Mouse (Mus musculus) CH12.LX (cell line): ENCODE measurements around the gene Galnt12. TPM values are rescaled to one million over a fixed set of nuclear protein-coding genes. Genes with fewer than 3 reads are reported as not detected.

ENCODE experiments used
- DNase-seq: peaks from one replicate; pipeline ENCODE4 v3.0.0-alpha.2; 2013; ENCODE audit errors: extremely low read depth
- H3K27ac ChIP-seq: 2 replicates; pipeline ENCODE4 v1.5.1; 2012; ENCODE audit warnings: low read depth, mild to moderate bottlenecking, control low read depth, moderate library complexity; ENCODE audit not compliant: insufficient read depth
- H3K27me3 ChIP-seq: replicated peaks from 2 replicates; pipeline ENCODE3; 2012; ENCODE audit warnings: inconsistent platforms
- H3K36me3 ChIP-seq, 2 experiments: replicated peaks in 1 of 2; 2 replicates each; pipeline versions ENCODE3 to v1.6.1; 2012; ENCODE audit warnings: inconsistent platforms in 1 of 2, low read length in 1 of 2, mild to moderate bottlenecking in 1 of 2, mixed read lengths in 1 of 2, moderate library complexity in 1 of 2; ENCODE audit not compliant: control insufficient read depth in 1 of 2, insufficient read depth in 1 of 2
- H3K4me1 ChIP-seq, 2 experiments: 2 replicates each; pipeline ENCODE4 v1.6.1; 2012; ENCODE audit warnings: inconsistent platforms in 1 of 2, moderate library complexity in 1 of 2; ENCODE audit not compliant: insufficient read depth in 2 of 2, control insufficient read depth in 1 of 2
- H3K4me2 ChIP-seq: 2 replicates; pipeline ENCODE4 v1.6.1; 2012; ENCODE audit warnings: low read depth, mild to moderate bottlenecking, control low read depth; ENCODE audit not compliant: poor library complexity, insufficient read depth, severe bottlenecking
- H3K4me3 ChIP-seq, 3 experiments: fragments of 150-350 bp in 1 of 3; sonication (generic) in 1 of 3; replicated peaks in 1 of 3; 2 replicates each; pipeline versions ENCODE3 to v1.5.1; 2011 to 2012; ENCODE audit warnings: low read depth in 2 of 3, low read length in 2 of 3, mild to moderate bottlenecking in 2 of 3, moderate library complexity in 2 of 3, control low read depth in 1 of 3, improper control_type of control experiment in 1 of 3, inconsistent platforms in 1 of 3, mixed read lengths in 1 of 3; ENCODE audit not compliant: poor library complexity in 1 of 3
- H3K79me2 ChIP-seq: replicated peaks from 2 replicates; pipeline ENCODE4 v1.6.1; 2012; ENCODE audit warnings: mild to moderate bottlenecking, moderate library complexity; ENCODE audit not compliant: control insufficient read depth, poor library complexity, insufficient read depth, severe bottlenecking; ENCODE audit errors: extremely low read depth
- H3K9ac ChIP-seq: 2 replicates; pipeline ENCODE4 v1.6.1; 2012; ENCODE audit warnings: low read depth, mild to moderate bottlenecking, control low read depth, moderate library complexity; ENCODE audit not compliant: insufficient read depth
- H3K9me3 ChIP-seq: replicated peaks from 2 replicates; pipeline ENCODE3; 2012; ENCODE audit warnings: low read length, inconsistent platforms, mixed read lengths
- BHLHE40 ChIP-seq: IDR thresholded peaks from 2 replicates; pipeline ENCODE4 v1.6.1; 2011; ENCODE audit warnings: mild to moderate bottlenecking, low read depth, low read length, improper control_type of control experiment
- CHD2 ChIP-seq: IDR thresholded peaks from 2 replicates; pipeline ENCODE4 v1.6.1; 2011; ENCODE audit warnings: low read length, improper control_type of control experiment
- EP300 ChIP-seq: IDR thresholded peaks from 2 replicates; pipeline ENCODE4 v1.6.1; 2011; ENCODE audit warnings: low read length, improper control_type of control experiment
- IRF4 ChIP-seq: IDR thresholded peaks from 2 replicates; pipeline ENCODE4 v1.6.1; 2014; ENCODE audit warnings: low read depth, mild to moderate bottlenecking, inconsistent platforms, low read length, improper control_type of control experiment
- MEF2A ChIP-seq: IDR thresholded peaks from 2 replicates; pipeline ENCODE4 v1.6.1; 2014; ENCODE audit warnings: low read depth, mild to moderate bottlenecking, inconsistent platforms, low read length, improper control_type of control experiment, borderline replicate concordance
- MXI1 ChIP-seq: IDR thresholded peaks from 2 replicates; pipeline ENCODE4 v1.6.1; 2011; ENCODE audit warnings: mild to moderate bottlenecking, low read depth, low read length, improper control_type of control experiment
- MYC ChIP-seq: IDR thresholded peaks from 2 replicates; pipeline ENCODE4 v1.6.1; 2011; ENCODE audit warnings: low read depth, mild to moderate bottlenecking, improper control_type of control experiment, low read length
- RCOR1 ChIP-seq: conservative IDR thresholded peaks from 2 replicates; pipeline ENCODE4 v1.6.1; 2012; ENCODE audit warnings: low read depth, mild to moderate bottlenecking, inconsistent platforms, low read length, improper control_type of control experiment
- SMC3 ChIP-seq: IDR thresholded peaks from 2 replicates; pipeline ENCODE4 v1.6.1; 2011; ENCODE audit warnings: low read depth, low read length, improper control_type of control experiment
- TBP ChIP-seq: conservative IDR thresholded peaks from 2 replicates; pipeline ENCODE4 v1.6.1; 2011; ENCODE audit warnings: low read depth, low read length, improper control_type of control experiment
- USF2 ChIP-seq: conservative IDR thresholded peaks from 2 replicates; pipeline ENCODE4 v1.6.1; 2011; ENCODE audit warnings: low read depth, low read length, improper control_type of control experiment
- dilution Hi-C: fragments of 300-500 bp; cut with MboI; formaldehyde crosslinking; loops from 2 replicates; pipeline ENCODE4 v1.14.3; 2020; ENCODE audit warnings: low sequenced_read_pairs; ENCODE audit not compliant: extremely low pct_unique_long_range_greater_than_20kb, extremely low pct_ligation_motif_present
- in situ Hi-C: fragments of 300-500 bp; cut with MboI; formaldehyde crosslinking; loops from 3 replicates; pipeline ENCODE4 v1.14.3; 2019; ENCODE audit warnings: low sequenced_read_pairs, low pct_ligation_motif_present, low pct_unique_long_range_greater_than_20kb, mixed read lengths
- polyA plus RNA-seq: library from polyadenylated mRNA; unstranded; fragments of >175 nt; gene quantifications from 2 replicates; pipeline ENCODE4 v1.2.1, GENCODE M21; 2012; ENCODE audit warnings: low read depth; ENCODE audit not compliant: insufficient read length
- total RNA-seq, 2 experiments: library from RNA; depleted of rRNA; stranded (reverse); fragments of 300-350 nt in 1 of 2; fragments of >200 nt in 1 of 2; gene quantifications; 2 replicates each; pipeline ENCODE4 v1.2.3; 2012 to 2014

Galnt12 gene
- total and polyA plus RNA-seq, 3 experiments = 15.8 to 16.4 (median 16.1) TPM

- H3K9ac ChIP-seq = no peak overlapping the region
These were observed 34.0 kb upstream of the Galnt12 start for GRCm38 (mm10) chr4:47057510-47058325.

GRCm38 (mm10) chr4:47060900-47061299 is 30.8 kb upstream of the Galnt12 start:
- no peak overlapping the region for H3K4me3 ChIP-seq
- in situ Hi-C loops = no loop called here
- no peak for TF ChIP-seq USF2
- TF ChIP-seq TBP = no peak
- no peak for TF ChIP-seq MYC
- TF ChIP-seq EP300 = no peak
- no peak for TF ChIP-seq BHLHE40
- TF ChIP-seq IRF4 = no peak
- no peak for TF ChIP-seq MXI1
- TF ChIP-seq SMC3 = no peak
- TF ChIP-seq, all 38 proteins: peak for 0
- DNase-seq = no peak
- Histone ChIP-seq H3K4me1 (no peaks in the 10 kb centered on the region), H3K36me3 (no peaks in the 10 kb centered on the region), H3K9ac (no peak overlapping the region), H3K4me2 (no peak overlapping the region), H3K27me3 (peaks cover 23% of the 10 kb centered on the region), H3K27ac (no peak overlapping the region), H3K9me3 (peaks cover 6% of the 10 kb centered on the region), H3K79me2 (no peaks in the 10 kb centered on the region)
- dilution Hi-C loops = no loop called here

More at GRCm38 (mm10) chr4:47057510-47058325, 34.0 kb upstream of the Galnt12 start:
- no peak for DNase-seq
- H3K4me3 ChIP-seq = no peak overlapping the region
- in situ Hi-C loops = no loop called here
- H3K4me1 ChIP-seq = no peaks in the 10 kb centered on the region
- no peak overlapping the region for H3K4me2 ChIP-seq
- H3K9me3 ChIP-seq = peaks cover 6% of the 10 kb centered on the region
- no peak overlapping the region for H3K27ac ChIP-seq
- H3K36me3 ChIP-seq = no peaks in the 10 kb centered on the region
- no peak for TF ChIP-seq RCOR1
- TF ChIP-seq CHD2 = no peak
- no peak for TF ChIP-seq MXI1
- peaks cover 25% of the 10 kb centered on the region for H3K27me3 ChIP-seq
- no peaks in the 10 kb centered on the region for H3K79me2 ChIP-seq
- dilution Hi-C loops = no loop called here

- H3K4me2 ChIP-seq = no peak overlapping the region
- no peaks in the 10 kb centered on the region for H3K36me3 ChIP-seq
- no peaks in the 10 kb centered on the region for H3K79me2 ChIP-seq
- peaks cover 3% of the 10 kb centered on the region for H3K27me3 ChIP-seq
- no peaks in the 10 kb centered on the region for H3K9me3 ChIP-seq
- H3K4me3 ChIP-seq = no peak overlapping the region
- no peak overlapping the region for H3K9ac ChIP-seq
- no peak for DNase-seq
- H3K27ac ChIP-seq = no peak overlapping the region
- dilution Hi-C loops = no loop called here
- in situ Hi-C loops = no loop called here
- peaks cover 1 to 4% of the 10 kb centered on the region in 2 experiments; a peak in 1 of 4 replicates for H3K4me1 ChIP-seq
- no peak for TF ChIP-seq MEF2A
These were observed 16.7 kb upstream of the Galnt12 start for GRCm38 (mm10) chr4:47075054-47075453.
